Mouse (Mus musculus): Measurements from ENCODE around the gene Nfkbie. TPM values are rescaled to one million over a fixed set of nuclear protein-coding genes. Genes with fewer than 3 reads are reported as not detected.

Gene Nfkbie
- polyA plus RNA-seq, 1 experiment = 2.1 TPM

GRCm38 (mm10) chr17:45517549-45518215 lies 37.8 kb upstream of the Nfkbie start:
- H3K4me3 ChIP-seq (ENCODE audit: insufficient read depth, low read length) = no peak overlapping the region
- TF ChIP-seq CTCF (IDR thresholded peaks at IDR 0.05; ENCODE audit: extremely low read depth, insufficient read depth, low read length) (no peak), POLR2A (IDR thresholded peaks at IDR 0.05; ENCODE audit: extremely low read depth, insufficient read depth, low read length) (no peak)
- H3K4me1 ChIP-seq (ENCODE audit: control insufficient read depth, insufficient read depth, low read length) = no peaks in the 10 kb centered on the region
- no peak overlapping the region for H3K27ac ChIP-seq (ENCODE audit: insufficient read depth, low read length)

DNA sequence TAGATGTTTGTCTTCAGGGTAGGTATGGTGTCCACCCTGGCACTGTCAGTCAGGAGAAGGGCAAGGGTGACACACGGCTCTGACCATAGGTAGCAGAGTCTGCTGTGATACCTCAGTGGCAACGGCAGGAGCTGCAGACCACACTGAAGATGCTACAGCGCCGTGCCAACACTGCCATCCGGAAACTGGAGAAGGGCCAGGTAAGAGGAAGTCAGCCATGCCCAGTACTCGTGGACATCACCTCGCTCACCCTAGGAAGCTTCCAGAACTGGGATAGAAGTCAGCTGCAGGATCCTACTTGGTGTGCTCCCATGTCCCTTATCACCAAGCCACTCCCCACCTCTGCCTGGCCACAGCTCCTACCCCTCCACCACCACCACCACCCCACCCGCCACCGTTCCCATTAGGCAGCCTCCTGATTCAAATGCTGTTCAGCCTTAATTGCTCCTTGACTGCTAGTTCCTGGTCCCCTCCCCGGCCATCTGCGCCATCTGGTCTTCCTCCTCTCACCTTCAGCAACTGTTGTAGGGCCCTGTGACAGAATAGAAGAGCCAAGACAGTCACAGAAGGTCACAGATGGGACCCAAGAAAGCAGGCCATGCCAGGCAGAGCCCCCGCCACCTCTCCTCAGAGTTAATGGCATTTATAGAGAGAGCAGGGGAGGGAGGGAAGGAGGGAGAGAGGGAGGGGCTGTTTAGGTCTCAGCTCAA lies 36.6 kb upstream of the Nfkbie start:
- peaks cover 2% of the 10 kb centered on the region; the same call in 1 of the 2 replicates for H3K4me1 ChIP-seq (ENCODE audit: control insufficient read depth, insufficient read depth, low read length)

GRCm38 (mm10) chr17:45520136-45520535 lies 35.4 kb upstream of the Nfkbie start:
- H3K27ac ChIP-seq (ENCODE audit: insufficient read depth, low read length) = no peak overlapping the region
- no peak for TF ChIP-seq CTCF (IDR thresholded peaks at IDR 0.05; ENCODE audit: extremely low read depth, insufficient read depth, low read length)
- no peak for TF ChIP-seq POLR2A (IDR thresholded peaks at IDR 0.05; ENCODE audit: extremely low read depth, insufficient read depth, low read length)

More for the DNA sequence above, 36.6 kb upstream of the Nfkbie start:
- Histone ChIP-seq H3K4me3 (ENCODE audit: insufficient read depth, low read length) (no peak overlapping the region), H3K27ac (ENCODE audit: insufficient read depth, low read length) (no peak overlapping the region)
- no peak for TF ChIP-seq POLR2A (IDR thresholded peaks at IDR 0.05; ENCODE audit: extremely low read depth, insufficient read depth, low read length)

GRCm38 (mm10) chr17:45523263-45523662 lies 32.2 kb upstream of the Nfkbie start, which contains the start of gene Tcte1:
Gene Tcte1 (plus strand): TSS chr17:45523434.
- Histone ChIP-seq H3K4me1 (ENCODE audit: control insufficient read depth, insufficient read depth, low read length) (peaks cover 2% of the 10 kb centered on the region; the same call in 1 of the 2 replicates), H3K4me3 (ENCODE audit: insufficient read depth, low read length) (no peak within 1 kb of the TSS), H3K27ac (ENCODE audit: insufficient read depth, low read length) (no peak within 1 kb of the TSS)
- TF ChIP-seq POLR2A (IDR thresholded peaks at IDR 0.05; ENCODE audit: extremely low read depth, insufficient read depth, low read length) (no peak), CTCF (IDR thresholded peaks at IDR 0.05; ENCODE audit: extremely low read depth, insufficient read depth, low read length) (no peak)

More at GRCm38 (mm10) chr17:45520136-45520535, 35.4 kb upstream of the Nfkbie start:
- no peak overlapping the region for H3K4me3 ChIP-seq (ENCODE audit: insufficient read depth, low read length)
- H3K4me1 ChIP-seq (ENCODE audit: control insufficient read depth, insufficient read depth, low read length) = peaks cover 2% of the 10 kb centered on the region; the same call in 1 of the 2 replicates

DNA sequence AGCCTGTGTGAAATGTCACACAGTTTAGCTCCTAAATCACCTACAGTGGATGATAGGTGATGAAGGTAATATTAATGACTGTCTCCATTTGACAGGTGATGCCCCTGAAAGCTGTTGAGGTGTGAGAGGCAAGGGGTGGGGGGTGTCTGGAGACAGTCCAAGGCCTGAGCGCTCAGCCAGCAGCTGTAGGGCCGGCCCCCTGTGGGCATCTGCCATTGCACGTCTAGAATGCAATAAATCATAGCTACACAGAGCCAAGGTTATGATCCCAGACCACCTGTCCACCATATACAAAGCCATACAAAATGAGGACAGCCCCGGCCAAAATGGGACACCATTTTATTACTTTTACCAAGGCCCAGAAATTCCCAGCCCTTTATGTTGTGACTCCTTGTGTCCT lies 30.5 kb upstream of the Nfkbie start:
- H3K4me1 ChIP-seq (ENCODE audit: control insufficient read depth, insufficient read depth, low read length) = peaks cover 2% of the 10 kb centered on the region; the same call in 1 of the 2 replicates
- no peak overlapping the region for H3K27ac ChIP-seq (ENCODE audit: insufficient read depth, low read length)
- TF ChIP-seq POLR2A (IDR thresholded peaks at IDR 0.05; ENCODE audit: extremely low read depth, insufficient read depth, low read length) (no peak), CTCF (IDR thresholded peaks at IDR 0.05; ENCODE audit: extremely low read depth, insufficient read depth, low read length) (no peak)
- no peak overlapping the region for H3K4me3 ChIP-seq (ENCODE audit: insufficient read depth, low read length)

DNA sequence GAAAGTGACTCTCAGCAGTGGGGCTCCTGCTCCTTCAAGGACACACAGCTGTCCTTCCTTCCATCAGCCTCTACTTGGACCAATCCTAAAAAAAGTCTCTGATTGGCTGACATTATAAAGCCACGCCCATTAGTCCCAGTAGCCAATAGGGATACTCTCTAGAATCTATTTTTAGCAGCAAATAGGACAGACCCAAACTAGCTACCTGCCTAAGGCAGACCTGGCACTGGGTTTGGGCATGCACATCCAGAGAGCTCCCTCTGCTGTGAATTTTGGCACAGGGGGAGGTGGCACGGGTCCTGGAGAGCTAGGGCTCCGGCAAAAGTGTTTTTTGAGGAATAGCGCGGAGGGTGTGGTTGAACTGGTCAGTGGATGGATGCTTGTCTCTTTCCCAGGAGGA lies 28.9 kb upstream of the Nfkbie start:
- Histone ChIP-seq H3K27ac (ENCODE audit: insufficient read depth, low read length) (no peak overlapping the region), H3K4me1 (ENCODE audit: control insufficient read depth, insufficient read depth, low read length) (peaks cover 2% of the 10 kb centered on the region; the same call in 1 of the 2 replicates), H3K4me3 (ENCODE audit: insufficient read depth, low read length) (no peak overlapping the region)
- TF ChIP-seq CTCF (IDR thresholded peaks at IDR 0.05; ENCODE audit: extremely low read depth, insufficient read depth, low read length) (no peak), POLR2A (IDR thresholded peaks at IDR 0.05; ENCODE audit: extremely low read depth, insufficient read depth, low read length) (no peak)

DNA sequence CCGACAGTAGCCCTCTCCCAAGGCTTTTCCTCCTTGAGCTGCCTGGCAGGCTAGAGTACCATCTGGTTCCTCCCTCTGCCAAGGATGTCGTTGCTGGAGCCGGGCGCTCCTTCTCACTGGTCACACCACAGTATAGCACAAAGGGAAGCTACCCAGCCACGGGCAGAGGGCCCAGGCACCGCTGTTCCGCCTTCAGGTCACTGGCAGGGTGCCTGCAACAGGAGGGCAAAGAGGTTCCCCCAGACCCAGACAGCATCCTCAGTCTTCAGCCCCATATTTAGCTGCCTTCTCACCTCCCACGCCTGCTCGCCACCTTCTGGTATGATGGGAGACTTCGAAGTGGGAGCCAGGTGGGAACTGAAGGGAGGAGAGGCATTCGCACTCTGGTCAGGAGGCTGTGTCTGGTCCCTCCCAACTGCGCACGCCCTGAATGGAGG lies 25.1 kb upstream of the Nfkbie start:
- no peak overlapping the region for H3K27ac ChIP-seq (ENCODE audit: insufficient read depth, low read length)
- H3K4me1 ChIP-seq (ENCODE audit: control insufficient read depth, insufficient read depth, low read length) = no peaks in the 10 kb centered on the region
- H3K4me3 ChIP-seq (ENCODE audit: insufficient read depth, low read length) = no peak overlapping the region
- no peak for TF ChIP-seq POLR2A (IDR thresholded peaks at IDR 0.05; ENCODE audit: extremely low read depth, insufficient read depth, low read length)
- no peak for TF ChIP-seq CTCF (IDR thresholded peaks at IDR 0.05; ENCODE audit: extremely low read depth, insufficient read depth, low read length)

- Histone ChIP-seq H3K4me1 (ENCODE audit: control insufficient read depth, insufficient read depth, low read length) (no peaks in the 10 kb centered on the region; the same call in 1 of the 2 replicates), H3K4me3 (ENCODE audit: insufficient read depth, low read length) (no peak overlapping the region), H3K27ac (ENCODE audit: insufficient read depth, low read length) (no peak overlapping the region)
- TF ChIP-seq POLR2A (IDR thresholded peaks at IDR 0.05; ENCODE audit: extremely low read depth, insufficient read depth, low read length) (no peak), CTCF (IDR thresholded peaks at IDR 0.05; ENCODE audit: extremely low read depth, insufficient read depth, low read length) (no peak)
These were observed 22.6 kb upstream of the Nfkbie start for GRCm38 (mm10) chr17:45532896-45533295.

DNA sequence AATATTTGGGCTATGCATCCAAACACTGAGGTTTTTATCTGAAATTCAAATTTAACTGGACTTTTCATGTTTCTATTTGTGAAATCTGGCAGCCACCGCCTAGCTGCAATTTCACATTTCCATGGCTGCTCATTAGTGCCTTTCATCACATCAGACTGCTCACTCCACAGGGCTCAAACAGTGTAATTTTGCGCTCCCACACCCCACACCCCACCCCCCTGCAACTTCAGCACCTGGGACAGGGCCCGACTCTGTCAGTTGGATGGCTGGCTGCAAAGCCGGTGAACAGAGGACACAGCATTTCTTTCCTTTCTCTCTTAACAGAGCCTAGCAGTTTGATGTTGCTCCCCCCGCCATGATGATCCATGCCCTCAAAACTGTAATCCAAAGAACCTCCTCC lies 19.2 kb upstream of the Nfkbie start:
- Histone ChIP-seq H3K4me1 (ENCODE audit: control insufficient read depth, insufficient read depth, low read length) (peaks cover 3% of the 10 kb centered on the region; the same call in 1 of the 2 replicates), H3K4me3 (ENCODE audit: insufficient read depth, low read length) (no peak overlapping the region), H3K27ac (ENCODE audit: insufficient read depth, low read length) (no peak overlapping the region)
- TF ChIP-seq CTCF (IDR thresholded peaks at IDR 0.05; ENCODE audit: extremely low read depth, insufficient read depth, low read length) (no peak), POLR2A (IDR thresholded peaks at IDR 0.05; ENCODE audit: extremely low read depth, insufficient read depth, low read length) (no peak)

All from cortical plate, adult 2 months (tissue).